Mouse (Mus musculus) induced T-regulatory cell, adult 2 months (primary cell): ENCODE results near the gene Kirrel2.

ENCODE experiments used
- DNase-seq: peaks from one replicate; pipeline ENCODE4 v3.0.0-alpha.2; 2012; ENCODE audit warnings: low read depth

Kirrel2 gene

GRCm38 (mm10) chr7:30450241-30450640 lies 7.2 kb downstream of the Kirrel2 start:
- no peak for DNase-seq

DNA sequence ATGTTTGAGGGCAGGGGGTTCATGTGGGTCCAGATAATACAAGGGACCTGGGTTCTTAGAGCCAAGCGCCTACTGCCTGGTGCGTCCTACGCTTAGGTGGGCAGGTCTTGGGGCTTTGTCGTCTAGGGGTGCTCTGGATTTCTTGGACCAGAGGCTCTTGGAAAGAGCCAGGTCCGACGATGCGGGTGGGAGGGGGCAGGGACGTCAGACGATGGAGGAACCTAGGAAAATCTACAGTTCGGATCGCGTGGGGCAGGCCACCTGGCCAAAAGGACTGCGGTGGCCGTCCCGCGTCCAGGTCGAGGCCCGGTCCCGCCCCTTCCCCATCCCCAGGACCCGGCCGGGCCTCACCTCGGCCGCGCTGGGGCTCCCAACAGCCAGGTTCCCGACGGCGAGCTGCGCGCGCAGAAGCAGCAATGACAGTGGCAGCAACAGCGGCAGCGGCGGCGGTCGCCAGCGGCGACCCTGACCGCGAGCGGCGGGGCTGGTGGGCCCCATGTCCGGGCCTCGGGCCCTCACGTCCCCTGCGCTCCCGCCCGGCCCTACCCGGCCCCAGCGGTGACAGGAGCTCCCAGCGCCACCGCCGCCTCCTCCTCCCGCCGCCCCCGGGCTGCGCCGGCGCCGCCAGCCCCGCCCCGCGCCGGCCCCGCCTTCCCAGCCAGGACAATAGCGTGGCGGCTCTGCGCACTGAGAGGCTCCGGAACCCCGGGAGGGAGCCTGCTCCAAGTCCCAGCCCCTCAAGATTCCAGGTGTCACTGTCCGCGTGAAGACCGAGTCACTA lies 12.3 kb downstream of the Kirrel2 start, which contains the start of gene Aplp1:
Gene Aplp1 (minus strand): TSS at position 565 of the 781 bp plus-strand sequence.
- peak; percentile 78 for DNase-seq

- peak; percentile 64 for DNase-seq
These were observed 13.1 kb downstream of the Kirrel2 start for GRCm38 (mm10) chr7:30444154-30444970.

DNA sequence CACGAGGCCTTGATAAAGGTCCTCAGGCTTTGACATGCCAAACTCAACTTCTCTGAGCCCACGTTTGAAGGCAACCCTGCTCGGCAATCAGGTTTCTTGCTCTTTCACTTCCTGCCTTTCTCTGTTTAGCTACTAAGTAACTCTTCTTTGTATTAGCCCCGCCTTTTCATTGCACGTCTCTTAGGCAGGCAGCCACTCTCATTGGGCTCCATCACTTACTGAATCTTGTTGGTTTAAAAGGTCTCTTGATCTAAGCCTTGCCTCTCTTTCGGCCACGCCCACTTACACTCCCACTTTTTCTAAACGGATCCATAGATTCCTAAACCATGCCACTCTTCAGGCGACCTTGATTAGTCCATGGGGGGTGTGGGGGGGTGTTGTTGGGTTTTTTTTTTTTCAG lies 13.8 kb downstream of the Kirrel2 start:
- DNase-seq = peak; percentile 69

DNA sequence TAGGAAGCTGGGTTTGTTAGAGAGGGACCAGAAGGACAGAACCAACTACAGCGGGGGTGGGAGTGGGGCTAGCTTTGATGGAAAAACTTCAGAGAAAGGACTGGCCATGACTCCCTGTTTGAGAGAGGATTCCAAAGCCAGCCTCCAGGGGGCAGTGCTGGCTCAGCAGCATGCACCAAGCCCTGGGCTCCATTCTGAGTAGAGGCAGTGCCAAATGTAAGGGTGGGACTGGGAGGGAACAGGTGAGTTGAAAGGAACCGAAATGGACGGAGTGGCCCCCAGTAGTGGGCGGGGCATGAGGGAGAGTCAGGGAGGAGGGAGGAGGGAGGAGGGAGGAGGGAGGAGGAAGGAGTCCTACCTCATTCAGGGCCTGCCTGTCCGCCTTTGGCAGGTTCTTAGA lies 16.8 kb downstream of the Kirrel2 start:
- peak; percentile 80 for DNase-seq

DNA sequence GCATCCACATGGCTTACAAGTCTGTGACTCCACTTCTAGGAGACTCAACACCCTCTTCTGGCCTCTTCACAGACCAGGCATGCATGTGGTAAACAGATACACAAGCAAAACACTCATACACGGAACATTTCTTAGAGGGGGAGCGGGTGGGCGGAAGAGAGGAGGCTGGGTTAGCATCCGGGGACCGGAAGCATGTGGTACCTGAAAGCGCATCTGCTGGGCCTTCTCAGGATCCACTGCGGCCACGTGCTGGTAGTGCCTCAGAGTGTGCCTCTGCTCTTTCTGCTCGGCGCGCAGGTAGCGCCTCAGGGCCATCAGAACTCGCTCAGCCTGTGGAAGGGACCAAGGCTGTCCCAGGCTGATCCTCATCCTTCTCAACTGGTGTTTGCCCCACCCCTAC lies 17.8 kb downstream of the Kirrel2 start:
- peak; percentile 51 for DNase-seq

GRCm38 (mm10) chr7:30436879-30437278 lies 20.6 kb downstream of the Kirrel2 start:
- peak; percentile 67 for DNase-seq

- DNase-seq = no peak
These were observed 22.3 kb downstream of the Kirrel2 start for GRCm38 (mm10) chr7:30435156-30435555.

DNA sequence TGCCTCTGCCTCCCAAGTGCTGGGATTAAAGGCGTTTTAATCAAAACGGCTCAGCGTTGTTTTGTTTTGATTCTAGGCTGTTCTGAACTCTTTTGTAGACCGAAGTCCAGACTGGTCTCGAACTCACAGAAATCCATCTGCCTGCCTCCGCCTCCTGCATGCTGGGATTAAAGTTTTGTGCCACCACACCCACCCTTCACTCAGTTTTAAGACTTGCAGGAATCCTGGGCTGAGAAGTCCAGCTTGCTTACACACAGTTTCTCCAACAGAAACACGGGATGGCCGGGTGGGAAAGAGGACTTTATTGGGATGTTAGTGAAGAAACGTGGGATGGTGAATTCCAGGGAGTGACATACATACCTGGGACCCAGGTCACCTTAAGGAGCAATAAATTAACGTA lies 22.8 kb downstream of the Kirrel2 start:
- DNase-seq = no peak

DNA sequence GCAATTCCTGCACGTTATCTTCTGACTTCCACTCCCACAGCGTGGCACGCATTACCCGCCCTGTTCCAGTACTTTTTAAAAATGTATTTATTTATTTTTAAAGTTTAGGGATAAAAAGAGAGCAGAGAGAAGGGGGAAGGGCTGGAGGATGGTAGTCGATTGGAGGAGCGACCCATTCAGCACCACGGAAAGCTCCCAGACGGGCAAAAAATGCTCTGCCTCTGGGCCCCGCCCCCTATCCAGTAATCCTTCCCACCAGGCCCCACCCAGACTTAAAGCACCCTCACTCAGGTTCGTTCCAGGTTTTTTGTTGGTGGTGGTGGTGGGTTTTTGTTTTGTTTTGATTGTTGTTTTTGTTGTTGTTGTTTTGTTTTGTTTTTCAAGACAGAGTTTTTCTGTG lies 23.3 kb downstream of the Kirrel2 start:
- DNase-seq = peak; percentile 75

DNA sequence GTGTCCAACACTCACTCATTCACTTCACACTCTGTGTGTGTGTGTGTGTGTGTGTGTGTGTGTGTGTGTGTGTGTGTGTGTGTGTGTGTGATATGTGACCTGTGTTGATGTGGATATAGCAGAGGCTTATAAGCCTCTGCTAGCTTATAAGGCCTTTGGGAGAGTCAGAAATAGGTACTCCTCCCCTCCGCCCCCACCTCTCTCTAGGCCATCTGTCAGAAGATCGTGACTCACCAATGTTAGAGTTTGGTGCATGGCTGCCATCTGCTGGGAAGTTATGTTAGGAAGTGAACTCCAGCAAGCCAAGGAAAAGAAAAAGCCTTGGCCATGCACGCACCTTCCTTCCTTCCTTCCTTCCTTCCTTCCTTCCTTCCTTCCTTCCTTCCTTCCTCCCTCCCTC lies 25.7 kb downstream of the Kirrel2 start:
- DNase-seq = peak; percentile 90

DNA sequence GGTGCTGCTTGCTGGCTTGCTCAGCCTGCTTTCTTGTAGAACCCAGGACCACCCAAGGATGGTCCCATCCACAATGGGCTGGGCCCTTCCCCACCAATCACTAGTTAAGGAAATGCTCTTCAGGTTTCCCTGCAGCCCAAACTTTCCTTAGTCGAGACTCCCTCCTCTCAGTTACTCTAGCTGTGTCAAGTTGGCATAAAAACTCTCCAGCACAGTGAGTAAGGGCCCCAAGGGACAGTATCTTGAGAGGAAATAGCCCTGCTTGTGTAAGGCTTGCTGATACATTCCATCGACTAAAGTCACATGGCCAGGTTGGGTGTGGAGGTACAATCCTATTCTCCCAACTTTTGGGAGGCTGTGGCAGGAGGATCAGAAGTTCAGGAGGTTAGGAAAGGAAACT lies 27.3 kb downstream of the Kirrel2 start:
- peak; percentile 33 for DNase-seq

DNA sequence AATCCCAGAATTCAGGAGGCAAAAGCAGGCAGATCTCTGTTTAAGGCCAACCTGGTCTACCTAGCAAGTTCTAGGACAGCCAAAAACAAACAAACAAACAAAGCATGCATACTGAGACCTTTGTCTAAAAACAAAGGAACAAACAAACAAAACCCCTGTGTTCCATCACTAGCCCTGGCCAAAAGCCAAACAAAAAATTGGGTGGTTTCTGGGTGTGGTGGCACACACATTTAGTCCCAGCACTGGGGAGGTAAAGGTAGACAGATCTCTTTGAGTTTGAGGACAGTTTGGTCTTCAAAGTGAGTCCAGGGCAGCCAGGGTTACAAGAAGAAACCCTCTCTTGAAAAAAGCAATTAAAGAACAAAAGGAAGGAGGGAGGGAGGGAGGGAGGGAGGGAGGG lies 28.2 kb downstream of the Kirrel2 start:
- peak; percentile 51 for DNase-seq

DNA sequence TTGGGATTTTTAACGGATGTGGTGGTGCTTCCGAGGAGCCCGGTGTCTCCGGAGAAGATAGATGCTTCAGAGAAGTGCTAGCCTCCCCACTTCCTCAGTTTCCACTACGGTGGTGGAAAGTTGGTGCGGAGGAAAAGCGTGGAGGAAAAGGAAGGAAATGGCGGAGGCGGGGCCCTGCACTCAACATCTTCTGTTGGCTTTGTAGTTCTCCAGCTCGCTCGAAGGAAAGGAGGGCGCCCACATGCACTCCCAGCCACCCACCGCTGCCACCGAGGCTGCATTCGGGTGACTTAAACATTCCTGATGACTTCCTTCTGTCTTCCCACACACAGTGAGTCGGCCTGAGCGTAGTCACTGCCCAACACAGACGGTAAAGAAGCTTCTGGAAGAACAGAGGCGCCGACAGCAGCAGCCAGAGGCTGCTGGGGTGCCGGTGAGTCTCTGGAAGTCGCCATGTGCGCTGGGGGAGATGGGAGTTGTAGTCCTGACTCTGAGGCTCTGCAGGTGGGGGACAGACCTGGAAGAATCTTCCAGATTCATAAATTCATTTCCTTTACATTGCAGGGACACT lies 34.3 kb downstream of the Kirrel2 start:
- peak; percentile 89 for DNase-seq

DNA sequence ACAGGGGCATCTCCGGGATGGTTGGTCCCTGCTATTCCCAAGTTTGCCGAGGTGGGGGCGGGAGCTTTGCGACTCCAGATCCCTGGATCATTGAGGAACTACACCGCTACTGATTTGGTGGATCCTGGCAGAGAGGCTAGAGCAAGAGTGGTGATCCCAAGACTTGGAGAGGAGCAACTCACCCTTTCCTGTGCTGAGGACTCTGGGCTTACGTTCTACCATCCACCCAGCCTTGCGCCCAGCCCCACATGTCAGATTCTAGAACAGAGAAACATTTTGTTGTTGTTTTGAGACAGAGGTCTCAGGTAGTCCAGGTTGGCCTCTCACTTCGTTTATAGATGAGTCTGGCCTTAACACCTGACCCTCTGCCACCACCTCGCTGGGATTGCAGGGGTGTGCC lies 34.9 kb downstream of the Kirrel2 start:
- no peak for DNase-seq

DNA sequence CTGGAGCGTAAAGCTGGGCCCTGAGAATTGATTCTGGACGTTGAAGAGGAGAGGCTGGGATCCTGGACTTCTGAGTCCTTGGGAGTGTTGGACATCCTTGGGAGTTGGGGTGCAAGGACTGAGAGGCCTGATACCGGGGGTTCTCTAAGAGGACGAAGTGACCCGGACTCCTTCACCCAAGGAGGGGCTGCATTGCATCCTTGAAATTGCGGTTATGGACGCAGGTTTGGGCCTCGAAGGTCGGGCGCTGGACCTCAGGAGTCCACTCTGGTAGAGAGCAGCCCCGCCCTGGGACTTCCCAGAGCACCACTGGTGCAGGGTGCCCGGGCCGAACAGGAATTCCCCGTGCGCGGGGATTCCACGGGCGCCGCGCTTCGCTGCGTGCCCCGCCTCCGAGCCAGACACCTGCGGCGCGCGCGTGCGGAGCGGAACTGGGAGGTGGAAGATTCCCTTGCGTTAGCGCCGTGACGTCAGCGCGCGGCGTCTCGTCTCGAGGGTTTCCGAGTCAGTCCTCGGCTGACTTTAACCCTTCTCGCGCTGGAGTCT lies 35.5 kb downstream of the Kirrel2 start:
- peak; percentile 98 for DNase-seq

GRCm38 (mm10) chr7:30421175-30421889 lies 36.2 kb downstream of the Kirrel2 start, which contains the start of gene Nfkbid:
TSS of gene Nfkbid (plus strand) at chr7:30421732.
- peak; percentile 97 for DNase-seq

DNA sequence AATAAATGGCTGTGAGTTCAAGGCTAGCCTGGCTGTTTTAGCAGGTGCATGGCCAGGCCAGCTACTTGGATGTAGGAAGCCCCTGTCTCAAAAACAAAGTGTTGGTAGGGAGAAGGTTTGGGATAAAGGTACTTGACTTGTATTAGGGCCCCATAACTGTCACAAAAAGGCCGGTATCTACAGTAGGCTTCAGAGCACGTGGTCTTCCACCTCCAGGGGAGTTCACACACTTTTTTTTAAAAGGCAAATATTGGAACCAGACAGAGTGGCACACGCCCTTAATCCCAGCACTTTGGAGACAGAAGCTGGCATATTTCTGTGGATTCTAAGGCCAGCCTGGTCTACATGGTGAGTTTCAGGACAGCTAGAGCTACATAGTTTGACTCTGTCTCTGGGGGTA lies 36.8 kb downstream of the Kirrel2 start:
- DNase-seq = no peak

DNA sequence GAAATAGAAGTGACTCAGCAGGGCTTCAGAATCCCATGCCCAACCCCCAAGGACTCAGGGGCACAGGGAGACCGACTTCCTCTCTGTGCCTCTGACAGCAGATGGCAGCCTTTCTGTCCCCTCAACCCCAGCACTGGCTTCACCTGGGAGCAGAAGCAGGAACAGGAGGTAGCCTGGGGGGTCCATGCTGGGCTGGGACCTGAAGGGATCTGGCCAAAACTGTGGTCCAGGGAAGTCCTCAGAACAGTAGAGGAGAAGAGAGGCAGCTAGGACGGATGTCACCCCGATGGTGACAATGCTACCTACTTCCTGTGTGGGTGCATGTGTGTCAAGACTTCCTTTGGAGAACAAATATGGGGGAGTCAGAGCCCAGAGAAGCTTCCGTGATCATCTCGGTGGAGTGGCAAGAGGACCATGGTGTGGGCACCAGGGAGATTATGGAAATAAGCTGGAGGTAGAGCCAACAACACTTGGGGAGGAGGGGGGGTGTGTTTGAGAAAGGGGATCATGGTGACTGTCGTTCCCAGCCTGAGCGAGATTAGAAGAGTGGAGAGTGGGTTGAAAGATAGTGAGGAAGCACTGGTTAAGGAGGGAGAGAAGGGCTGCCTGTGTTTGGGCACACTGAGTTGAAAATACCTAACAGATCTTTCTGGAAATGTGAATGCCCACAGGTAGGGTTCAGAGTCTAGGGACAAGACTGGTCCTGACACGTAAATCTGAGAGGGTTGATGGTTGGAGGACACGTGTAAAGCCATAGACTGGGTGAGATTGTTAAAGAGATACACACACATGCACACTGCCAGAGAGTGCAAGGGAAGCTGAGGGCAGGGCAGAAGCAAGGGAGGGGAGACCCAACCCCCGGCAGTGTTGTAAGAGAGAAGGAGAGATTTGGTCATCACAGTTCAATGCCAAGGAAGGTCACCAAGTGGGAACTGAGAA lies 37.7 kb downstream of the Kirrel2 start, which contains the start of gene Hcst:
Gene Hcst (minus strand): TSS at position 294 of the 939 bp plus-strand sequence.
- DNase-seq = peak; percentile 88

DNA sequence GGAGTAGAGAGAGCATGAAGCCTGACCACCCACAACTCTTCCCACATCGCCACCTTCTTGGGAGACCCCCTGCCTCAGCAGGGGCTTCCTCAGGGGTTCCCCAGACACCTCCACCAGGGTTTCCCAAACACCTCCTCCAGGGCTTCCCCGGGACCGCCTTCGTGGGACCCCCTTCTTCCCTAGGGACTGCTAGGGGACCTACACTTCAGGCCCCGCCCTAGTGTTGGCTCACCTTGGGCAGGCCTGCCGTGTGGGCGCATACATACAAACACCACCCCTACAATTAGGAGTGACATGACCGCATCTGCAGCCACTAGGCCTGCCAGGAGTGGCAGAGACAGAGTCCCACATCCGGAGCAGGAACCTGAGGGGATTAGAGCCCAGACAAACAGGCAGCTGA lies 39.6 kb downstream of the Kirrel2 start:
- DNase-seq = peak; percentile 77

DNA sequence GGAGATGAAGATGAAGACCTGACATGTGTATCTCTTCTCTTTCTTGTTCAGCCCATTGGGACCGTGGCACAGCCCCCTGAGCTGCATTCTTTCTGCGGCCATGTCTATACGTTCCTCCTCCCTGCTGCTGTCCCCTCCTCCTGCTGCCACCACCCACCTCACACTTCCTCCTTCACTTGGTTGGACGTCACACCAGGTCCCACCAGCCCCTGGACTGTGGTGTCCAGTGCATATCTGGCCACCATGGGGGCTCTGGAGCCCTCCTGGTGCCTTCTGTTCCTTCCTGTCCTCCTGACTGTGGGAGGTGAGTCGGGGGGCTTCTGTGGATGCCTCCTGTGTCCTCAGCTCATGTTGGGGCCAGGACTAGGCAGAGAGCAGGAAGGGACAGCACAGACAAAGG lies 43.9 kb downstream of the Kirrel2 start, which contains the start of gene Tyrobp:
Gene Tyrobp (plus strand): TSS at position 165 of the 400 bp plus-strand sequence.
- no peak for DNase-seq
